Mouse (Mus musculus) embryo, embryonic 11 days (tissue): ENCODE measurements around the gene Pkp4.
"Not testable (repeated sequence)": the region's sequence is repeated elsewhere in the genome, so short reads cannot be mapped to it uniquely, and the experiment has no call there.

Experiments used
- DNase-seq: peaks from one replicate; pipeline ENCODE4 v3.0.0-alpha.2; 2015

The Pkp4 gene

GRCm38 (mm10) chr2:59385211-59385935, 224.7 kb downstream of the Pkp4 start:
- DNase-seq, result no peak

- no peak for DNase-seq
Observed at GRCm38 (mm10) chr2:59389971-59390370, 229.3 kb downstream of the Pkp4 start.

GRCm38 (mm10) chr2:59393177-59393576, 232.5 kb downstream of the Pkp4 start:
- DNase-seq, result no peak

- DNase-seq, result no peak
Observed at GRCm38 (mm10) chr2:59394651-59395050, 234.0 kb downstream of the Pkp4 start.

GRCm38 (mm10) chr2:59395160-59395650, 234.6 kb downstream of the Pkp4 start:
- not testable (repeated sequence) for DNase-seq

- DNase-seq, result no peak
Observed at GRCm38 (mm10) chr2:59396555-59396954, 235.9 kb downstream of the Pkp4 start.

GRCm38 (mm10) chr2:59397531-59397930, 236.9 kb downstream of the Pkp4 start:
- DNase-seq, result no peak

GRCm38 (mm10) chr2:59400901-59401378, 240.3 kb downstream of the Pkp4 start:
- no peak for DNase-seq

- DNase-seq, result no peak
Observed at GRCm38 (mm10) chr2:59401841-59402461, 241.3 kb downstream of the Pkp4 start.

GRCm38 (mm10) chr2:59404022-59404421, 243.4 kb downstream of the Pkp4 start:
- no peak for DNase-seq
